Mouse (Mus musculus) G1E (cell line): Measurements from ENCODE around the gene 9430097D07Rik.

Source experiments
- CTCF ChIP-seq: IDR thresholded peaks from 2 replicates; pipeline ENCODE4 v1.5.1; 2012; ENCODE audit warnings: low read depth, low read length, inconsistent platforms, mixed read lengths
- GATA2 ChIP-seq: IDR thresholded peaks from 2 replicates; pipeline ENCODE4 v1.6.1; 2012; ENCODE audit warnings: low read depth, low read length, inconsistent platforms, borderline replicate concordance
- TAL1 ChIP-seq: conservative IDR thresholded peaks from 2 replicates; pipeline ENCODE4 v1.6.1; 2012; ENCODE audit warnings: low read depth, low read length, inconsistent platforms, mixed read lengths

- no peak for TF ChIP-seq CTCF
- no peak for TF ChIP-seq GATA2
- no peak for TF ChIP-seq TAL1
Observed at GRCm38 (mm10) chr2:32549764-32550163, 25.7 kb downstream of the 9430097D07Rik start.
